Mouse (Mus musculus) layer of hippocampus, postnatal 14 days (tissue): Measurements from ENCODE around the gene Henmt1. TPM values are rescaled to one million over a fixed set of nuclear protein-coding genes. Genes with fewer than 3 reads are reported as not detected.

Source experiments
- DNase-seq, 2 experiments: peaks; one replicate each; pipeline ENCODE4 v3.0.0; 2021 to 2022; ENCODE audit warnings: low spot score in 2 of 2, mixed read lengths in 1 of 2
- total RNA-seq, 2 experiments: library from RNA; stranded (reverse); gene quantifications; 2 replicates each; pipeline ENCODE4 v1.2.3; 2021

Henmt1 gene
- total RNA-seq, 2 experiments from 2014 or later = 2.0 to 2.2 TPM

DNA sequence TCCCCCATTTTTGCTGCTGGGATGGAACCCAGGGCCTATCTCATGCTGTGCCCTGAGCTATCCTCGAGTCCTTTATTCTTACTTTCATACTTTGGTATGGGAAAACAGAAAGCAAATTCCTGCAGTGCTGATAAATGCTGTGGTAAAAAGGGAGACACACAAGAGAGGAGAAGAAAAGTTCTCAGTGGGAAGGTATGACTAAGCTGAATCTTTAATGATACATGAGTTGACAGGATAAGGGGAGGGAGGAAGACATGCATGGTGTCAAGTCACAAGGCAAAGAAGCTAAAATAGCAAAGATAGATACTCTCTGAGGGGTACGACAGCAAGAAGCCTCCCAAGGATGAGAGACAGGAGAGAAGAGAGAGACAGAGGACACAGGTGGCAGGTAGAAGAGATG is 55.7 kb downstream of the Henmt1 start:
- DNase-seq = no peak

- peak in 1 of 2 experiments; percentile 18 for DNase-seq
Observed at GRCm38 (mm10) chr3:108997284-108997683, 57.6 kb downstream of the Henmt1 start.

DNA sequence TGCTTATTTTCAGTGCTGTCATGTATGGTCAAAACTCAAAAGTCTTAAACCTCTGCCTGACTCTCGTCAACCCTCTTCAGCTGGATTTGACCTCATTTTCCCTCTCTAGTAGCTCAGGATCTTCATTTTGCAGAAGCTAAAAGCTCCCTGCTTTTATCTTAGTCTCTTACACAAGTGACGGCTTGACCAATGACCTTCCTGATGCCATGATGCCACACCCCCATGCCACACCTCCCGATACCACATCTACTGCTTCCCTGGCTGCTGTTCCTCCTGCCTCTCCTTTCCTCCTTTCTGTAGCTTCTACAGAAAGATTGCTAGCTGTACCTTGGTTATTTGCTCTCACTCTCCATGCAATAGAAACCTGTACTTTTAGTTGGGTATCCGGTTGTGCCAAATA is 58.1 kb downstream of the Henmt1 start:
- DNase-seq = no peak

- no peak for DNase-seq
Observed at GRCm38 (mm10) chr3:108999173-108999572, 59.5 kb downstream of the Henmt1 start.

DNA sequence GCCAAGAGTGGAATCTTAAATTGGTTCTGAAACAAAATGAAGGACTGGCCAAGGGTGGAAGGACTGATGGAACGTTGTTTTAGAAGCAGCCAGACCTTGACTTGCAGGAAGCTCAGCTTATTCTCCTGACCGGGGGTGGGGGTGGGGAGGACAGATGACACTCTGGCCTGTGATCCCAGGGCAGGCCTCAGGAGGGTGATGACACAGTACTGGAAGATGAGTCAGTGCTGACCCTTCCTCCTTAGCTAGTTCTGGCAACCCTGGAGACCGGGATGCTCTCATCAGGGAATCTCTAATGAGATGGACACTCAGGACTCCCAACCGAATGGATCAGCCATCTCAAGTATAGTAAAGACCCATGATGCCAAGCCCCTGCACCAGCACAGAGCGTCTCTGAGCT is 66.1 kb downstream of the Henmt1 start:
- DNase-seq = no peak

DNA sequence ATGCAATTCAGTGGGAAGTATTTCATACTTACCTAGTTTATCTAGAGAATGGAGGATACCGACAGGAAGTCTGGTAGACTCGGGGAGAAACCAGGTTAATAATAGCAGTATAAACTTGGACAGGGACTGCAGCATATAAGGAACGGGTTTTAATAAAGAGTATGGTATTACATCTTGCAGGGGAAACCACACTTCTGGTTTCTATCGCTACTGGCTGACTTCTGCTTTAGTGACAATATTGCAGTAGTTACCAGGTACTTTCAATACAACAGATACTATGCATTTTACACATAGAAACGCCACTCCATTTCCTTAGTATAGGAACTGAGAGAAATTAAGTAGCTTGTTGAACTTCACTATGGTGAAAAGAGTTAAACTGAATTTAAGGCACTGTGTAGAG is 68.5 kb downstream of the Henmt1 start:
- no peak for DNase-seq

Other genes with a start within 250 kb of the Henmt1 start
- gene Gpsm2, start 217.6 kb upstream of the Henmt1 start, total RNA-seq = 10 to 100 TPM; 16.1 to 18.0 TPM
- under 1 TPM in 1 of 2 experiments, not detected in 1; 0.14 TPM for gene Aknad1, start 200.2 kb upstream of the Henmt1 start, total RNA-seq
- gene Stxbp3, start 99.3 kb upstream of the Henmt1 start, total RNA-seq = 10 to 100 TPM; 26.7 to 33.5 TPM
- under 1 TPM in 1 of 2 experiments, not detected in 1; 0.12 TPM for gene Fndc7, start 49.9 kb upstream of the Henmt1 start, total RNA-seq
- gene Prpf38b, start 28.1 kb upstream of the Henmt1 start, total RNA-seq = 10 to 100 TPM; 46.4 to 52.6 TPM
- gene Gm9857, start 572 bp downstream of the Henmt1 start, total RNA-seq = not detected
- gene Fam102b, start 87.7 kb downstream of the Henmt1 start, total RNA-seq = 10 to 100 TPM; 41.6 to 41.9 TPM
- not detected for gene Slc25a54, start 140.6 kb downstream of the Henmt1 start, total RNA-seq
- gene Slc25a24, start 183.3 kb downstream of the Henmt1 start, total RNA-seq = 1 to 10 TPM; 4.1 to 4.3 TPM